Mouse (Mus musculus) embryonic stem cell, embryonic (primary cell): ENCODE data around the gene Zbtb20.

Experiments
- CTCF ChIA-PET, 4 experiments: fragments of 300-600 bp in 2 of 4; fragments of 350-600 bp in 2 of 4; sonication (Branson Sonifier 250); formaldehyde crosslinking; loops; one replicate each; lab custom pipeline; 2022; ENCODE audit warnings: inconsistent platforms in 2 of 4; lab: Charles Lee
- POLR2A ChIA-PET, 4 experiments: fragments of 300-600 bp in 2 of 4; fragments of 350-600 bp in 2 of 4; sonication (Branson Sonifier 250); formaldehyde crosslinking; loops; one replicate each; lab custom pipeline; 2022; ENCODE audit warnings: antibody characterized with exemption in 4 of 4, inconsistent platforms in 1 of 4; lab: Charles Lee

Gene Zbtb20

DNA sequence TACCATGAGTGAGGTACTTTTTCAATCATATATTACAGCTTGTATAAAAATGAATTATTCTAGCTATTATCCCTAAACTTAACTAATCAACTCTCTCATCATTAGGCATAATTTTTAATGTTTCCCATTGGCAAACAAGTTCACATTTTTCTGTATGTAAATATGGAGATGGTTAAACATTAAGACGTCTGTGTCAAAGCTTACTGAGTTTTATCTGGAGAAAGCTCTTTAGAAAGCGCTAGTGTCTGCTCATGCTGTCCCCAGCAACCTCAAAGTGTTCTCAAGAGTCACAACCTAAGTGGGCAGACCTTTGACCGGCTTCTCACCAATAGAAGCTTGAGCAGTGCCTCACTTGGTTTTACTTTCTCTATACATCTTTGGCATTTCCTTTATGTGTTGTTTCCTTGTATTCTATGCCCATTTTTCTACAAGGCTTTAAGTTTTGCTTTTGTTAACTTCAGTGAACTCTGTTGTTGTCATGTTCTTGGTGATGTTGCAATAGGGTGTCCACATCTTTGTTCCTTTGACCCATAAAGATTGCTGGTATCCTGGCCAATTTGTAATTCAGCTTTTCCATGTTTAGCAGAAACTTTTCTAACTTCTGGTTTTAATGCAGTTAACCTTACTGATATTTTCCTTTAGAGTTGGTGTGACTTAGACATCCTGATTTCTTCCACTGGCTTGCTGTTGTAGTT is 522.1 kb downstream of the Zbtb20 start:
- ChIA-PET CTCF (no interaction called here), POLR2A (no interaction called here)

DNA sequence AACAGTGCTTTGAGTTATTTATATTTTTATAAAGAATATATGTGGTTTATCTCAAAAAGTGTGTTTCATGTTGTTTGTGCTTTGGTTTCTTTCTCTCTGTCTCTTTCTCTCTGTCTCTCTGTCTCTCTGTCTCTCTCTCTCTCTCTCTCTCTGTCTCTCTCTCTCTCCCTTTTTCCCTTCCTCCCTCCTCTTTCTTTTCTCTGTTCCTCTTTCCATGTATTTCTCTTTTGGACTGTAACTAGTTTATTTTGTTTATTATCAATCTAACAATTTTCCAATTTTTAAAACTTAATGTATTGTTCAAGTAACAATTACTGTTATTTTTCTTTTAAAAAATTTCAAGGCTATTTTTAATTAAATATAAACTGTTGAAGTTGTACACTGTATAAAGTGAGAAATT is 523.7 kb downstream of the Zbtb20 start:
- ChIA-PET POLR2A (no interaction called here), CTCF (no interaction called here)

DNA sequence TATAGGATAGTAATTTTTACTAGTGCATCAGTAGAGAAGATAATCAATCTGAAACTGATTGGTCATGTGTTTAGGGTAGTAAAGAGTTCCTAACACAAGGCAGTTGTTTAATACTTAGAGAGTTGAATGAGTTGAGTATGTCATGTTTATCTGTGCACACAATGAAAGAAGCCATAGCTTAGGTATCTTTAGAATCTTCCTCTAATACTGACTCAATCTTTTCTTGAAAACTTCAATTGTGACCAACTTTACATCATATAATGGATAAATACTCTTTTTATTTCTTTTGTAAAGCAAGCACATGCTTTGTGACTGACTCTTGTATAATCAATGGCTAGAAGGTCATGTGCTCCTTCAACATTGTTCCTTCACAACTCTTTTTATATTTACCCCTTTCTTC is 524.4 kb downstream of the Zbtb20 start:
- ChIA-PET CTCF (no interaction called here), POLR2A (no interaction called here)

DNA sequence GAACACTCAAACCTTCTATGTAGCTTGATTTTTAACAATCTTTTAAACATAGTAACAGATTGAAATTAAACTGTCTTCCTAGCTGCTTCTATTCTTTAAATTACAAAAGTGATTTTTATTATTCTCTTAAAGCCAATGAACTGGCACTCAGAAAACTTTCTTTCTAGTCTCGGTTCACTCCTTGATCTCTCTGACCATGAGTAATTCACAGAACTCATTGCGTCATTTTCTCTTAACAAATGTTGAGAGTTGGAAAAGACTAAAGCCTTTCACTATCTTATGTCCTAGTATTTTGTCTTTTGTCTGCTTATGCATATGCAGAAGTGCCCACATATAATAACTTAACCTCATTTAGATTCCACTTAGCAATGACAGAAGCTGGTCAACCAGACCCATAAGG is 525.3 kb downstream of the Zbtb20 start:
- CTCF ChIA-PET, result no interaction called here
- POLR2A ChIA-PET, result interaction anchor here in 1 of 4 experiments (0.9 kb wide), 1 partner anchor 9 kb away, joined by 3 read pairs; no protein-coding TSS in a partner anchor

DNA sequence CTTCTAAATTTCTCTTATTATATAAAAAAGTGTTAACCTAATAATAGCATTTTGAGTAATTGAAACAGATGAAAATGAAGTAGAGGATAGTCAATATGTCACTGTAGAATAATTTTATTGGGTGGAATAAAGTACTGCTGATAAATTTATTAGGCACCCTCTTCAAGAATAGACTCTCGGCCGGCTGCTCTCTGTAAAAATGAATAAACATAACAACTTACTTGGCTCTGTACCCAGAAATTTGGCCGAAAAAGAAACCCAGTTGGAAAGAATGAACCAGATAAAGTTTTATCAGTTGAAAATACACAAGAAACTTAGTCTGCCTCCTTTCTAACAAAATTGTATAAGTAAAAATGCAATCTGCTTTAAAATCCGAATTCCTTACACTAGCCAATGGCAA is 527.2 kb downstream of the Zbtb20 start:
- ChIA-PET POLR2A (no interaction called here), CTCF (no interaction called here)

DNA sequence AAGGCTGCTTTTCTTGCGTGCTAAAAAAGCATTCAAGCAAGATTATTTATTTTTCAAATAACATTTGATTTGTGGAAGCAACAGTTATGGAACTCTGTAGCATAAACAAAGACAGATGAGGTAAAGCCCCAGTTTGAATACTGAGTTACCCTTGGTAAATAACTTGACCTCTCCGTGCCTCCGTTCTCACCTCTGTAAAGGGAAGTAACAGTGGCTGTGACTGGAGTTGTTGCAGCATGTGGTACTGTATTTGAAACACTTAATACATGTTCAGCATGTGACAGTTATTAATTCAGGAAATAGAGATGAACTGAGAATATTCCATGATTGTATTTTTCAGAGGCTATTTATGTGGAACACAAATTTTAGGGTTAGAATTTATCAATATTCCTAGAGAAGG is 529.4 kb downstream of the Zbtb20 start:
- ChIA-PET CTCF (no interaction called here), POLR2A (no interaction called here)

DNA sequence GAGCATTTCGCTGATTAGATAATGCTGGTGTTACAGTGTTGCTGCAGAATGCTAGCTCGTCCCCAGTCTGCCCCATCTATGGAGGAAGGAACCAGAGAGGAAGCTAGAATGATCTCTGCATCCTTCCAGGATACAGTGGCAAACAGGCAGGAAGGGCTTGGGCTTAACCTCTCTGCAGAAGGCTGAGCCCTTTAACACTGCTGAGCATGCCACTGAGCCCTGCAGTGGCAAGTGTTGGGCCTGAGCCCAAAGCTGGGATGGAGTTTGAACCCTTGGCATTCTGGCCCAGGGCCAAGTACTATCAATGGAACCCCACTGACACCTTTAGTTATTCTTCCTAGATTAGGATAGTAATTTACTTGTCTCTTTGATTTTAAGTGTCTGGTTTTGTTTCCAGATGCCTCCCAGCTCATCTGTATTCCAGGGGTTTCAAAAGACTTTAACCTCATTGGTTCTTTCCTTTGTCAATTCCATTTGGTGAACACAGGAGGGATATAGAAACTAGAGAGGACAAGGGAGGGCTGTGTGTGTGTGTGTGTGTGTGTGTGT is 532.0 kb downstream of the Zbtb20 start:
- ChIA-PET POLR2A (no interaction called here), CTCF (no interaction called here)

DNA sequence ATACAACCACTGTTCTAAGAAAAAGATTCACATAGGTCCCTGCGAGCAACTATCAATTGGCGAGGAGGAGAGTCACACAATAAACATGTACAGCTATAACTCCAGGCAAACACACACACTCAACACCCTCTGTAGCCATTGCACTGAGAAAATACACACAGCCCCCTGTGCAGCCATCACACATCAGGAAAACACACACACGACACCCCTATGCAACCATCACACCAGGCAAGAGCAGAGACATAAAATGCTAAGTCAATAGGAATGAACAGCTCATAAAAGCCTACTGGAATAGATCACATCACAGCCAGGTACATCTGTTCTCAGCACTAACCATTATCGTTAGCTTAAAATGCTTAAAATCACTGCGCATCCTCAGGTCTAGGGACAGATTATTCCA is 532.9 kb downstream of the Zbtb20 start:
- CTCF ChIA-PET, result no interaction called here
- POLR2A ChIA-PET, result no interaction called here

DNA sequence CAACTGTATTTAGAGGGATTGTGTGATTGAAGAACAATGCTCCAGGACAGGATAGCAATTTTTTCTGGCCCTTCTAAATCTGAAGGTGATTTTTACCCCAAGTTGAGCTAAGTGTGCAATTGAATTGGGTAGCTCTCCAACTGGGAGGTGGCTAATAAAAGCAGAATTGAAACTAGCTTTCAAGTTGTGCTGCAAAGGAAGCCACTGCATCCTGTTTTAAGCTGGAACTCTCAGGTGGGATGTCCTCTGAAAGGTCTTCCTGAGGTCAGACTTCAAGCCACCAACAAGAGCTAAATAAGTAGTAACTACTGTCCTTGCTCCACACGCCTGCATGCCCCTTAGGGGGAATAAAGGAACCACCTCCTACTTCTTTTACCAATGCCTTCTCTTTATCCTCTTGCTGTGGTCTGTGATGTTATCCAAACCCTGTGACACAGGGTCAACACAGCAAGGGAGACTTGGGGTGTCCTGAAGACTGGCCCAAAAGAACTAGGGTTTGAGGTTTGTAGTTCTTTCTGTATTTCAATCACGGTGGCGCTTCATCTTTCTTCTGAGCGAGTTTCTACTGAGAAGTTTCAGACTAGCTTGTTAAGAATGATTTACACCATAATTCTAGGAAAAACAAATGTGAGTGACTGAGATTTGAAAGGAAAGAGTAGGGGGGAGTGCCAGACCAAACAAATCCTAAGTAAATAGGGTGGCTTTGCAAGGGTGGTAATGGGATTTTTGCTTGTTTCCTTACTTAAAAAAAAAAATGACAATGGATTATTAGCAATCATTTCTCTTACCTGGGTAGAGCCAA is 533.6 kb downstream of the Zbtb20 start:
- ChIA-PET POLR2A (no interaction called here), CTCF (no interaction called here)

DNA sequence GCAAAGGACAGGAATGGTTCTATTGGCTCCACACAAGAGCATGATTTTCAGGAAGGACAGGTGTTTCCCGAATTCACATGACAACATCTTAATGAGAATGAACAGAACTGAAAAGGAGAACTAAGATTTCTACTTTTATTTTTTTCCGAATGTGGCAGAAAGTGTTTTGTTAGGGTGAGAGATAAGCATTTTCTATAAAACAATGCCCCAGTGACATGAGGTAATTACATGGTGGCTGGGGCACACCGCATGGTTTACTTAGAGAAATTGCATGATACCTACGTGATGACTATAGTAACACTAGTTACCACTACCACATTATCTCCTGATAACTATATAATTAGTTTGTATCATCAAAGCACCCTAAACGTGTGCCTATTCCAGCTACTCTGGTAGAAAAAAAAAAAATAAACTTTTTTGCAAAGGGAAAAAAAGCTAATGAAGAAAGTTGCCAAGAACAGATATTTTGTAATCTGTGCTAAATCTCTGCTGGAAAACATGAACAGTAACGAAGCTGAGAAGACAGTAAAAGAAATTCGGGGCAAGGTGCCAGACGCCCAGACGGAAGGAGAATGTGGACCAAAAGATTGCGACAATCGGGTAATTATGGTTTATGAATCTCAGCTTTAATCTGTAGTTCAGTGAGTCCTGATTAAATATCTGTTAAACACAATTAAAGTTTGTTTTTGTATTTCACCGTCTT is 534.4 kb downstream of the Zbtb20 start:
- ChIA-PET CTCF (no interaction called here), POLR2A (no interaction called here)

DNA sequence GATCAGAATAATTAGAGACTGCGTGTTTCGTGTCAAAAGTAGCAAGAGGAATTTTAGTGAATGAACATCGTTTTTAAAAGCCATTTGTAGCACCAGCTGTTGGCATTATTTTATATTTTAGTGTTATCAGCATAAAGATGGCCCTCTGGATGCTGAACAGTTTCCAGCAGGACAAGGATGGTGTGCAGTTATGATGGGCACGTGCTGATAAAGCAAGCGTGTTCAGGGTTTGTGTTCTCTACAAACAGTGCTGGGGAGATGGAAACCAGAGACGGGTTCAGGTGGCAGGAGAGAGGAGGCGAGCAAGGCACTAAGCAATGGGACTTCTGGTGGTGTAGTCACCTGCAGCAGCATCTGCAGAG is 534.9 kb downstream of the Zbtb20 start:
- CTCF ChIA-PET, result no interaction called here
- POLR2A ChIA-PET, result no interaction called here

DNA sequence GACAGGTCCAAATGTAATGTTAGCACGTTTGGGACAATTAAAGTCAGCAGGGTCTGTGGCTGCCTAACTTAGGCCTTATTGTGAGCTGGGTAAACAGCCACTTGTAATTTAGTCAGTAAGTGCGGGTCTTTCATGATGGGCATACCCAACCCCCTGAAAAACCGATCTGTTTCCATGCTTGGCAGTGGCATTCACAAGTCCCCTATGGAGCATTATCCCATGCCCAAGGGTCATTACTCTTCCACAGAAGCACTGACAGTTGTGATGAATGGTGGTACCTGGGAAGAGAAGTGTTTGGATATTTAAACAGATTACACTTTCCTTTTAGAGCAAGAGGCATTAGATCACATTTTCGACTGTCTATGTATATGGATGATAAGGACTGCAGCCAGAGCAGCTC is 540.2 kb downstream of the Zbtb20 start:
- ChIA-PET CTCF (no interaction called here), POLR2A (no interaction called here)

DNA sequence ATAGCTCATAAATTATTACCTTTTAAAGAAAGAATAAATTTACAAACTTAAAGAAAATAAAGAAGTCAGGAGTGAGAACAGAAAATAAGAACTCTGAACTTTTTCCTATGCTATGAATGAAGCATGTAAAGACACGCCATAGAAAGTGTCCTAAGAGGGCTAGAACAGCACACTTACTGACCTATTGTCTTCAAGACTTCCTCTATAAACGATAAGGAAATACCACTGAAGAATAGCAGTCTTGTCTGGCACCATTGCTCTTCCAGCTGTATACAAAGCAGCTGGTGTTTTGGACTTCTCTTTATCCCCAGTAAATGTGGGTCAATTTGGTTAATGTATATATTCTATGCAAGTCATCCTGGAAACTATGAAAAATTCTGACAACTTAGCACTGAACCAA is 544.2 kb downstream of the Zbtb20 start:
- ChIA-PET POLR2A (no interaction called here), CTCF (no interaction called here)

DNA sequence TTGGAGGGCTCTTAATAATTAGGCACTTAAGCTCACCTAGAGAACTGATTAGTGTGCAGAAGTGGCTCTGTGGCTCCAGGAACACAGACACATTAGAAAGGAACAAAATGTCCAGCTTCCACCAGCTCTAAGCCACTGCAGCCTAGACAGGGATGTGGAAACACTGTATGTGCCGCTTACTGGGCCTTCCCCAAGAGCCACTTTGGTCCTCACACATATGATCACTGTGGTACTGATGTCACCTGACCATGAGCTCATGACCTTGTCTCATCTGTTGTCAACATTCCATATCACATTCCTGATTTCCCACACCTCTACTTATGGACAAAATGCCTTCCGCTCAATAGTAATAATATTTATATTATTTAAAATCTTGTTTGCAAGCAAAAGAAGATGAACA is 553.3 kb downstream of the Zbtb20 start:
- ChIA-PET CTCF (no interaction called here), POLR2A (no interaction called here)

DNA sequence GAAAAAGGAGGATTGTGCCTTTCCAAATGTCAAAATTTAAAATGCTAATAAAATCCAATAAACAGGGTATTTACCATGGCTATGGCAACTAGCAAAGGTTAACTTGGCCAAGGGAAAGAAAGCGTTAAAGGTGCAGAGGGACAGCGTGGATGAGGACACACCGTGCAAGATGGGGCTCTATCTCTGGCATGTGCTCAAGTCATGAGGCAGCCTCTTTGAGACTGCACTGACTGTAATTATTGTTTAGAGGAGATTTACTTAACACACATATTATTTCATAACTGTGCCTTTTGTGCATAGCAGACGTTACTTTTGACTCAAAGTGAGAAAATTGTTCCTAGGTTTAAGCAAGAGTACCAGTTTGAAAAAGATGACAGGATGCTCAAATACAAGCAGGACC is 554.3 kb downstream of the Zbtb20 start:
- CTCF ChIA-PET, result no interaction called here

DNA sequence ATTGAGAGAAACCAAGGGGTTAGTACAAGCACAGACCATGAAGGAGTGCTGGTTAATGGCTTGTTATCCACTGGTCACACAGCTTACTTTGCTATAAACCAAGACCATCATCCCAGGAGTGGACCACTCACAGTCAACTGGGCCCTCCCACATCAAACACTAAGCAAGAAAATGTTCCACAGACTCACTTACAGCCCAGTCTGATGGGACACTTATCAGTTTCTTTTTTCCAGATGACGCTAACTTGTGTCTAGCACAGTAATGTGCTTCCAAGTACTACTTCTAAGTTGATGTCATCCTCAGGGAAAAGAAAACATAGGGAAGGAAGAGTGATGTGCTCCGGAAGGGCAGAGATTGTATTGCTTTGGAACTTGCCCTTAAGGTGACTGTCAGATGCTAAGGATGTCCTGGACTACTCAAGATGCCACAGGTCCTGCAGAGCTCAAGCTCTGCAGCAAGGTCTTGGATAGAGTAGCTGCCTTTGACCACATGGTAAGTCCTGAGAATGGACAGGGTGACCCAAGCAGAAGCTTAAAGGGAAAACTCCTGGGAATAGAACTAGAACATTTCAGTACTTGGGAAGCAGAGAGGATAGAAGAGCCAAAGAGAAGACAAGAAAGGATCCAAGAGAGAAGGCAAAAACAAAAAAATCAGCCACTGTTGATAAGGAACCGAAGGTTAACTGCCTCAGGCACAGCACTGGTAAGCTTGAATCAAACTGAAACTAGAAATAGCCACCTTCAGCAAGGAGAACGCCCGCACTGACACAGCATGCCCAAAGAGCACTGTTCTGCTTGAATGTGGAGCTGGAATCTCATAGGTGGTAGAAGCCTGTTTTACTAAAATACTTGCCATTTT is 556.1 kb downstream of the Zbtb20 start:
- POLR2A ChIA-PET, result no interaction called here

More for the DNA sequence above, 554.3 kb downstream of the Zbtb20 start:
- POLR2A ChIA-PET, result no interaction called here

DNA sequence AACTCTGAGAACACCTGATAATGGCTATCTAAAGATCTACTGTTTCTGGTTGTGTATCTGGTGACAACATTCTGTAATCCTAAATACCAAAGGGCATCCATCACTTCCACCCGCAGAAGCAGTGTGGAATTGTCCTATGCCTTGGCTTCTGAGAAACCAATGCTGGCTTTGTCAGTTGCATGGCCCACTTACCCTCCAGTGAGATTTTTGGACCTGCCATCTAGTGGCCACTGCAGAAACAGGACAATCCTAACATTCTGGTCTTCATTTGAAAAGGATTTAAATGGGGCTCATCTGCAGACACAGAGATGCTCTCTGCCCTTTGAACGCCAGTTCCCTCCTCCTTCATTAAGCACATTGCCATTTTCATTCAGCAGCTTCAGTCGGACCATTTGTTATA is 559.3 kb downstream of the Zbtb20 start:
- ChIA-PET POLR2A (no interaction called here), CTCF (no interaction called here)

More for the DNA sequence above, 556.1 kb downstream of the Zbtb20 start:
- CTCF ChIA-PET, result interaction anchor here in 2 of 4 experiments (0.5 to 0.7 kb wide), 3 partner anchors 278 to 1592 kb away, joined by 3 to 19 read pairs (median 3); no protein-coding TSS in a partner anchor

DNA sequence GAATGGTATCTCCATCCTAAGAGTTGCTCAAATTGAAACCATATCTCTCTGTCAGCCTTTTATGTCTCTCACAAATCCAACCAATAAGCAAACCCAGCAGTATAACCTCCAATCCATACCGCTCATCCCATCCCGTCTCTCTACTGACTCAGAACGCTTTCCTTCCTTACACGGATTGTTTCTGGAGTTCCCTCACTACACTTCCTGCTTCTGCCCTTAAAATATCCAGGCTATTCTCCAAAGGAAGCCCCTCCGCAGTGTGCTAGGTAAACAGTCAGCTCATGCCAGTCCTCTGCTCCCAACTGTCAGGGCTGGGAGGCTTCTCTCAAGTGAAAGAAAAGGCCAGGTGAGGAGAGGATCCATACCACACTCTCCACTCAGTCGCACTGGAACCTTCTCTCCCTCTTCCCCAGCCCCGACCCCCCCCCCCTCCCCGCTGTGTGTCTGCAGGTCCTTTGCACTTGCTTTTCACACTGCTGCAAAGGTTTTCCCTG is 563.2 kb downstream of the Zbtb20 start:
- ChIA-PET POLR2A (interaction anchor here in 1 of 4 experiments (0.6 kb wide), 1 partner anchor 482 kb away, joined by 4 read pairs; no protein-coding TSS in a partner anchor), CTCF (no interaction called here)

DNA sequence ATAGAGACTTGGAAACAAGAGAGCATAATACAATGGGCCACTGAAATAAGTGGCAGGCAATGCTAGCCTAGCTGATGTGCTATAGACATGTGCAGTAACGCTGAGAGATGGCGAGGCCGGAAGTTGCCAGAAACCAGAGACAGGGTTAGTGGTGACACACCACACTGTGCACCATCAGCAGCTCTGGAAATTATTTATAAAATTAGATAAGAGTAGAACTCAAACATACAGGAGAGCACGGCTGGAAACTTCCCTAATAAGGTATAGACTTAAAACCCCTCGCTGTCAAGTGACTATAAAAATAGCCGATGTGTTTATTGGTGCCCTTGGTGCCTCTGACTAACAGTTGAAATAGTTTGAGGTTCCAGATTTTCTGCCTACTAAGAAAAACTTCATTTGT is 565.7 kb downstream of the Zbtb20 start:
- POLR2A ChIA-PET, result no interaction called here
- CTCF ChIA-PET, result no interaction called here
